Comparison of ENCODE assay signal across 7 mouse cellular contexts in the genomic region with DNA sequence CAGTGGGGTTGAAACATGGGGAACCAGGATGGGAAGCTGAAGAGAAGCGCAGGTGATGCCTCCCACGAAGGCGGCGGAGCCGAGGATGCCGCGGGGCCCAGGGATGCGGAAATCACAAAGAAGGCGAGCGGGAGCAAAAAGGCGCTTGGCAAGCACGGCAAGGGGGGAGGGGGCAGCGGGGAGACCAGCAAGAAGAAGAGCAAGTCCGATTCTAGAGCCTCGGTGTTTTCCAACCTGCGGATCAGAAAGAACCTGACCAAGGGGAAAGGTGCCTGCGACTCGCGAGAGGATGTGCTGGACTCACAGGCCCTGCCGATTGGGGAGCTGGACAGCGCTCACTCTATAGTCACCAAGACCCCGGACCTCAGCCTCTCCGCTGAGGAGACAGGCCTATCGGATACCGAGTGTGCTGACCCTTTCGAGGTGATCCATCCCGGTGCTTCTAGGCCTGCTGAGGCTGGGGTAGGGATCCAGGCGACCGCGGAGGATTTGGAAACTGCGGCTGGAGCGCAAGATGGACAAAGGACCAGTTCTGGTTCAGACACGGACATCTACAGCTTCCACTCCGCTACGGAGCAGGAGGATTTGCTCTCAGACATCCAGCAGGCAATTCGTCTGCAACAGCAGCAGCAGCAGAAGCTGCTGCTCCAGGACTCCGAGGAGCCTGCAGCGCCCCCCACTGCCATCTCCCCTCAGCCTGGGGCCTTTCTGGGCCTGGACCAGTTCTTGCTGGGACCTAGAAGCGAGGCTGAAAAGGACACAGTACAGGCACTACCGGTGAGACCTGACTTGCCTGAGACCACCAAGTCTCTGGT. TPM values are rescaled to one million over a fixed set of nuclear protein-coding genes. Genes with fewer than 3 reads are reported as not detected.
DNase-seq lines count a peak whose midpoint lies in the region; ATAC-seq and TF ChIP-seq lines count a peak whose summit lies in the region.

No protein-coding gene starts in this region.

- DNase-seq in ES-E14 (ENCODE audit: low read depth, low spot score): peak; percentile 13
- peak; percentile 9 for DNase-seq in adrenal gland, postnatal 25 days
- peak; percentile 8 to 18 for DNase-seq in heart, postnatal 36 days
- peak; percentile 60 to 67 for DNase-seq in left cerebral cortex, adult 8-10 months (ENCODE audit: low spot score in 2 of 2)
- DNase-seq in midbrain, embryonic 10.5 days (ENCODE audit: low spot score): peak; percentile 76
- DNase-seq in spleen, postnatal 10 days (ENCODE audit: low spot score in 2 of 2): peak; percentile 8 to 40

- H3K9me3 ChIP-seq in ES-E14 (ENCODE audit: control insufficient read depth, insufficient read depth, low read depth, low read length): no peaks in the 10 kb centered on the region
- no peaks in the 10 kb centered on the region for H3K9me3 ChIP-seq in embryonic facial prominence, embryonic 15.5 days (replicated peaks)
- no peaks in the 10 kb centered on the region for H3K9me3 ChIP-seq in midbrain, embryonic 10.5 days (replicated peaks)

- H3K36me3 ChIP-seq in ES-E14 (ENCODE audit: control insufficient read depth, insufficient read depth, low read length, poor library complexity, severe bottlenecking): no peaks in the 10 kb centered on the region
- H3K36me3 ChIP-seq in embryonic facial prominence, embryonic 15.5 days: no peaks in the 10 kb centered on the region
- peaks cover 5% of the 10 kb centered on the region; the same call in 1 of the 2 replicates for H3K36me3 ChIP-seq in midbrain, embryonic 10.5 days

- peak overlapping the region; percentile 50 for H3K9ac ChIP-seq in ES-E14 (ENCODE audit: insufficient read depth, low read depth, low read length, poor library complexity, severe bottlenecking)
- H3K9ac ChIP-seq in embryonic facial prominence, embryonic 15.5 days: peak overlapping the region; percentile 51

- 0 out of 2 replicates have a peak, but pooled peaks have one; percentile 45 for ATAC-seq in embryonic facial prominence, embryonic 15.5 days (ENCODE audit: insufficient number of reproducible peaks, low FRiP score, low TSS enrichment, low read depth)

- in situ Hi-C loops in ES-E14 (cut with MboI; ENCODE audit: low sequenced_read_pairs in 2 of 2, unreplicated experiment in 2 of 2): no loop called here

- H3K4me1 ChIP-seq in ES-E14 (ENCODE audit: control insufficient read depth in 2 of 2, insufficient read depth in 2 of 2, low read length in 2 of 2, poor library complexity in 1 of 2): no peaks in the 10 kb centered on the region
- peaks cover 22% of the 10 kb centered on the region for H3K4me1 ChIP-seq in embryonic facial prominence, embryonic 15.5 days
- peaks cover 78% of the 10 kb centered on the region for H3K4me1 ChIP-seq in midbrain, embryonic 10.5 days

- H3K4me2 ChIP-seq in embryonic facial prominence, embryonic 15.5 days (replicated peaks): peak overlapping the region; percentile 99

- WGBS in embryonic facial prominence, embryonic 15.5 days: under 1% methylated on average over 40 of the region's 40 CpGs
- under 1% methylated on average over 40 of the region's 40 CpGs for WGBS in midbrain, embryonic 10.5 days

- peaks cover 5% of the 10 kb centered on the region; the same call in 1 of the 2 replicates for H3K27me3 ChIP-seq in embryonic facial prominence, embryonic 15.5 days
- H3K27me3 ChIP-seq in midbrain, embryonic 10.5 days (ENCODE audit: low read depth, poor library complexity, severe bottlenecking): no peaks in the 10 kb centered on the region

- intact Hi-C loops in heart, postnatal 36 days (cut with DNase I): no loop called here

- H3K4me3 ChIP-seq in ES-E14 (ENCODE audit: insufficient read depth in 1 of 2, low read depth in 1 of 2, low read length in 2 of 2, poor library complexity in 1 of 2, severe bottlenecking in 1 of 2): peak overlapping the region; percentile 69 to 91
- H3K4me3 ChIP-seq in embryonic facial prominence, embryonic 15.5 days (replicated peaks): peak overlapping the region; percentile 65
- peak overlapping the region; percentile 89 for H3K4me3 ChIP-seq in midbrain, embryonic 10.5 days

- H3K27ac ChIP-seq in ES-E14 (ENCODE audit: insufficient read depth, low read depth, low read length, poor library complexity, severe bottlenecking): no peak overlapping the region
- H3K27ac ChIP-seq in embryonic facial prominence, embryonic 15.5 days (replicated peaks): no peak overlapping the region
- peak overlapping the region; percentile 98 for H3K27ac ChIP-seq in midbrain, embryonic 10.5 days (replicated peaks)

TF ChIP-seq in ES-E14, 5 proteins besides CTCF, POLR2A, EP300 and RAD21:
- TF ChIP-seq MAFK (IDR thresholded peaks at IDR 0.05; ENCODE audit: insufficient read depth, low read depth, low read length): no peak

RNA-seq across cellular contexts. Expression of gene Fmn2, which starts 0.6 kb away (rescaled TPM):
- total RNA-seq in ES-E14 (2012; rRNA removed): 1.2 and 2.0 TPM in 2 replicates
- total RNA-seq in adrenal gland, postnatal 25 days (2021): 3.4 and 5.0 TPM in 2 replicates
- polyA plus RNA-seq in embryonic facial prominence, embryonic 15.5 days (2015; fragmentation: Nextera tagmentation; extraction: Ambion mirVana): 1.9 and 2.5 TPM in 2 replicates
- under 1 TPM; 0.11 to 0.43 TPM for total RNA-seq in heart, postnatal 36 days (2021)
- total RNA-seq in left cerebral cortex, adult 8-10 months (2022): 100 to 1,000 TPM in 1 of 4 experiments, 10 to 100 TPM in 3; 68.5 to 101 (median 83.6) TPM
- 5.6 and 7.3 TPM in 2 replicates for polyA plus RNA-seq in midbrain, embryonic 10.5 days (2016; fragmentation: Nextera tagmentation; extraction: Ambion mirVana)

Comparison
In these comparisons a context has a peak if more than half of its experiments do, and no peak if none do; other contexts are left out.
1. DNase-seq: peak in every context shown above with its lines; median percentile 76 in midbrain, embryonic 10.5 days; 64 in left cerebral cortex, adult 8-10 months; 24 in spleen, postnatal 10 days; 13 in ES-E14; 13 in heart, postnatal 36 days; 9 in adrenal gland, postnatal 25 days.
2. RNA of gene Fmn2, which starts 0.6 kb away (total RNA-seq): 68.5 to 101 TPM in left cerebral cortex, adult 8-10 months; 3.4 to 5.0 TPM in adrenal gland, postnatal 25 days, 1.2 to 2.0 TPM in ES-E14 and 0.11 to 0.43 TPM in heart, postnatal 36 days; every median in the first group is over 10 times any median in the second.
3. Peak in every context shown above with its lines, with median percentiles within 50 percentile points of each other: H3K4me3 ChIP-seq.